Mouse (Mus musculus): ENCODE measurements around the gene Hypk. TPM values are rescaled to one million over a fixed set of nuclear protein-coding genes. Genes with fewer than 3 reads are reported as not detected.

Hypk gene
- polyA plus RNA-seq (2014; fragmentation: Illumina TruSeq; extraction: RNeasy Lipid Tissue Mini Kit (QIAGEN cat#74804); ENCODE audit: low read depth, low replicate concordance), result 45.5 TPM

DNA sequence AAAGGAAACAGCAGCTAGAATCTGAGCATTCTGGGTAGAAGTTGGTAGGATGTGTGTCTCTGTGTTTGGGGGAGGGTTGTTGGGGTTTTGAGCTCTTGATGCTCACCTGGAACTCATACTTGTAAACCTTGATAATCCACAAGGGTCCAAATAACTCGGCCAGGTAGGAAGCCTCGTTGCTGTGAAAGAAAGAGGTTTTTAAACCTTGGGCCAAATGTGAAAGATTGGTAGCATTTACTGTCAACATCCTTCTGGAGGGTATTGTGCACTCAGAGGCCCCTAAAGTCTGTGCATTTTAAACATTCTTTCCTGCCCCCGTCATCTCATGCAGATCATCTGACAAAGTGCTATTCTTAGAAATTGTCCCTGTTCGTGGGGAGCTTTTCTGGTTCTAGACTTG, at the start of gene Hypk:
TSS of gene Hypk (plus strand) at position 301 of the 400 bp plus-strand sequence.

DNA sequence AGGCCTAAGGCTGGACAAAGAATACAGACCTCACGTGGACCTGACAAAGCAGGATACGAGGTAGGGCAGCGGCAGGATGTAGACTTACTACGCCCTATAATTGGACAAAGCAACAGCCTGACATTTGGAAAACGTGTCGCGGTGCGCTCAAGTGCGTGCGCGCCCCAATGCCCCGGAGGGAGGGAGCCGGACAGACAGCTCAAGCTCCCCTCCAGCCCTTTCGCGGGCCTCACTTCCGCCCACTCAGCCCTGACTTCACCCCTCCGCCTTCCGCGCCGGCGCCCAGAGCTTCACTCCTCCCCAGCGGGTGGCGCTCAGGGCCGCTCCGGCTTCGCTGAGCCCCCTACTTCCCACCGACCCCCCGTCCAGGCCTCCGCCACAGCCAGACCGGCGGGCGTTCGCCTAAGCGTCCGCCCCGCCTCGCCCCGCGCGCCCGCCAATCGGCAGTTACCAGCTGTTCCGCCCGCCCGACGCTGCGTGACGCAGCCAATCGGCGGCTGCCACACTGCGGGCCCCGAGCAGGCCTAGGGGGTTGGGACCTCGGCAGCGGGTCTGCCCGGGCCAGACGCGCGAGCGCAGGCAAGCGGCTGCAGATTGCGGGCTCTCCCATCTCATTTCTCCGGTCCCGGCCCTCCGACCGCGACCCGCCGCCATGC, 39.6 kb upstream of the Hypk start, which contains the start of the genes Pdia3 and Catsper2:
TSS of gene Pdia3 (plus strand) at position 389 of the 656 bp plus-strand sequence.
TSS of gene Catsper2 (minus strand) at position 406 of the 656 bp plus-strand sequence.

DNA sequence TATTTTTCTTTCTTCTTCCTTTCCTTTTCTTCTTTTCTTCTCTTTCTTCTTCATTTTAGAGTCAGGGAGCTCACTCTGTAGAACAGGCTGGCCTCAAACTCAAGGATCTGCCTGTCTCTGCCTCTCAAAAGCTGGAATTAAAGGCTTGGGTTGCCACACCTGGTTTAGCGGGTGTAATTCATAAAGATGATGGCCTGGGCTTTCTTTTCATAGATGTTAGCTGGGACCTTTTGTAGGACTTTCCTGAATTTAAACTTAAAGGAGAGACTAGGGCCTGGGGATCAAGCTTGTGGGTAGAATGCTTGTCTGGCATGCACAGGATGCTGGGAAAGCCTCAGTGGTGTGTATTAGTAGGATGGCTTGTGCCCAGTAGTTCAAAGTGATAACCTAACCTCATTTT, 8.9 kb upstream of the Hypk start, which contains the start of gene Ell3:
TSS of gene Ell3 (minus strand) at position 101 of the 400 bp plus-strand sequence.

DNA sequence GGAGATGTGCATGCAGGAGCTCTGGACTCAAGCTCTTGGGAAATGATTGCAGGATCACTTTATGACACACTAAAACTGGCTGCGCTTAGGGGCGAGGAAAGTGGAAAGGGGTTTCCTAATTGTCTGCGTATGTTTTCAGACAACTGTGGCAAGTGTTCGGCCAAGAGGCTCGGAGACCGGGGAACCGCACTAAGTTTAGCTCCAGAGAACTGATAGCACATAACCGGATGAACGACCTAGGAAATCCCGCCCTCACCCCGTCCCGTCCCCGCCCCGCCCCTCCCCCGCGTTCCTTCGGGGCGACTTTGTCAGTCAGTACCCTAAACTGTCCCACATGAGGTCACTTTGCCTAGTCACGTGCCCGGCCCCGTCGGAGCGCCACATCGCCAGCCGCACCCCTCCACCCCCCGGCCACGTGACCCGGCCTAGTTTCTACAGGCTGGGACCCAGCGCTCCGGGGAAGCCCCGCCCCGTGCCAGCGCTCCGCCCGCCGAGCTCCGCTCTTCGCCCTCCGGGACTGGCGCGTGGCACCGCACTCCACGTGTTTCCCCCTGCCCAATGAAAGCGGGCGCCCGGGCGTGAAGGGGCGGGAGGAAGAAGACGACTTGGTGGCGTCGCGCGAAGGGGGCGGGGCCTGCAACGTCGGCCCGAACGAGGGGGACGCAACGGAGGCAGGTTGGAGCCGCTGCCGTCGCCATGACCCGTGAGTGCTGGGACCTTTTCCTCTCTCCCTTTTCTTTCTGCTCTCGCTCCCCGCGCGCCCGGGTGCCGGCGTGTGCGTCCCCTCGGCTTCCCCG, 4.2 kb upstream of the Hypk start, which contains the start of gene Serf2:
TSS of gene Serf2 (plus strand) at position 457 of the 797 bp plus-strand sequence.

DNA sequence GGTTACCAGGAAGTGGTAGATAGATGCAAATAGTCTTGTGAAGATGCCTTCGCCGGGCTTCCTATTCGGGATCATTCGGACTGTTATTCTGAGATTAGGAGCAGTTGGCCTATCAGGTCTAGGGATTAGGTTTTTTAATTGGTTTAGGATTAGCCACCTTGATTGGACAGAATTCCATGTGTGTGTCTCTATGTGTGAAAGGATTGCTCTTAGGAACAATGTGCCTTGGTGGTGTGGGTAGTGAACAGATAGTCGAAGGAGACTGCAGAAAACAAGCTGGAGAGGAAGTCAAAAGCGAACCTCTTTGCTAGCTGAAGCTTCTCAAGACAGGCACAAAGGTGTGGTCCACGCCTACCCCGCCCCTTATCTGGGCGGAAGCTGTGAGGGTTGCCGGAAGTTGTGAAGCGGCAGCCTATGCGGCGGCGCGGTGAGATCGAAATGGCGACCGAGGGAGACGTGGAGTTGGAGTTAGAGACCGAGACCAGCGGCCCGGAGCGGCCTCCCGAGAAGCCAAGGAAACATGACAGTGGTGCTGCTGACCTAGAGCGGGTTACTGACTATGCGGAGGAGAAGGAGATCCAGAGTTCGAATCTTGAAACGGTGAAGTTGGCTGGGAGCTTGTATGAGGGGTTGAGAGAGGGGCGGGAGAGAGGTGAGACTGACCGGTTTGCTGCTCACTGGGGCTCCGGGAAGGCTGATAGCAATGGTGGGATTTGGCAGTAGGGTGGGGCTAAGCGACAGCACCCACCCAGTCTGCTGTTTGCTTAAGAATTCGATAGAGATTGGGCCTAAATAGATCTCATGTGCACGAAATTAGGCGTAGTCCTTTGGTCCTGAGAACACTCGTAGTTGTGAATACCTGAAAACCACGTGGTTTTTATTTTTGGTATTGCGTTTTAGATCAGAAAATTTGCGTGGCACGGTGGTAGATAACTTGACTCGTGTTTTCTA, 3.9 kb downstream of the Hypk start, which contains the start of gene Serinc4:
TSS of gene Serinc4 (minus strand) at position 90 of the 951 bp plus-strand sequence.

DNA sequence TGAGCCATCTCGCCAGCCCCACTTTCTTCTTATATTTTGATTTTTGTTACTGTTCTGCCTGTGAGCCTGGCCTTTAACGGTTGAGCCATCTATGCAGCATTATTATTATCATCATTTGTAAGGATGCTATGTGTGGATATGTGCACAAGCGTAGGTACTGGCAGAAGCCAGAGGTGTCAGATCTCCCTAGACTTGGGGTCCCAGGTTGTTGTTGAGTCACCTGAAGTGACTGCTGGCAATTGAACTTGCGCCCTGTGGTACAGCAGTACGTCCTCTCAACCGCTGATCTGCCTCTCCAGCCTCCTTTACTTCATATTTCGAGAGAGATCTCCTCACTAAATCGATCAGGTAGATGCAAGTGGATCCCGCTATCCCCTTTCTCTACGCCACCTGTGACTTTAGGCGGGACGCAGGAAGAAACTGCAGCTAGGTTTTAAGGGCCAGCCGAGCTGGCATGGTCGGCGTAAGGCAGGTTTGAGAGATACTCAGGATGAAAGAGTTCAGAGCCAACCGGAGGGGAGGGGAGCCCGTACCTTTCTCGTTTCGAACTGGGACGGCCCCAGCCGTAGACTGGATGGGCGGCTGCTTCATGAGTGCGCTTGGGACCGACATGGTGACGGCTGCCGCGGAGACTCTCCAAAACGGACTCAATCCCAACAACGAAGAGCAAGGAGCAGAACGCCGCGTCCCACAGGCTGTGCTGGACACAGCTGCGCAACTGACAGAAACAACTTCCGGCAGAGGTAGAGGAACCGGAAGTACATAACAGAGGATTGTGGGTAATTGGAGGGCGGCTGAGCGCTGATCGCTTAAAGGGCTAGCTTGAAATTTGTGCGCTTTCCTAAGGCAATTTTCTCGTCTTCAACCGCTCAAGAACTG, 20.4 kb downstream of the Hypk start, which contains the start of gene Mfap1b:
TSS of gene Mfap1b (minus strand) at position 767 of the 879 bp plus-strand sequence.

DNA sequence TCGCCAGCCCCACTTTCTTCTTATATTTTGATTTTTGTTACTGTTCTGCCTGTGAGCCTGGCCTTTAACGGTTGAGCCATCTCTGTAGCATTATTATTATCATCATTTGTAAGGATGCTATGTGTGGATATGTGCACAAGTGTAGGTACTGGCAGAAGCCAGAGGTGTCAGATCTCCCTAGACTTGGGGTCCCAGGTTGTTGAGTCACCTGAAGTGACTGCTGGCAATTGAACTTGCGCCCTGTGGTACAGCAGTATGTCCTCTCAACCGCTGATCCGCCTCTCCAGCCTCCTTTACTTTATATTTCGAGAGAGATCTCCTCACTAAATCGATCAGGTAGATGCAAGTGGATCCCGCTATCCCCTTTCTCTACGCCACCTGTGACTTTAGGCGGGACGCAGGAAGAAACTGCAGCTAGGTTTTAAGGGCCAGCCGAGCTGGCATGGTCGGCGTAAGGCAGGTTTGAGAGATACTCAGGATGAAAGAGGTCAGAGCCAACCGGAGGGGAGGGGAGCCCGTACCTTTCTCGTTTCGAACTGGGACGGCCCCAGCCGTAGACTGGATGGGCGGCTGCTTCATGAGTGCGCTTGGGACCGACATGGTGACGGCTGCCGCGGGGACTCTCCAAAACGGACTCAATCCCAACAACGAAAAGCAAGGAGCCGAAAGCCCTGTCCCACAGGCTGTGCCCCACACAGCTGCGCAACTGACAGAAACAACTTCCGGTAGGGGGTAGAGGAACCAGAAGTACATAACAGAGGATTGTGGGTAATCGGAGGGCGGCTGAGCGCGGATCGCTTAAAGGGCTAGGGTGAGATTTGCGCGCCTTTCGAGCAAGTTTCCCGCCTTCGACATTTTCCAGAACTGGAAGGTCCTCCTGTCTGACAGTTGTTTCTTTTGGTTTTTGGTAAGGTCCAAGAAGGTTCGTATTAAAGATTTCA, 53.1 kb downstream of the Hypk start, which contains the start of the genes Mfap1a and Wdr76:
TSS of gene Mfap1a (minus strand) at position 724 of the 941 bp plus-strand sequence.
TSS of gene Wdr76 (plus strand) at position 782 of the 941 bp plus-strand sequence.

Other genes with a start within 250 kb of the Hypk start
- gene Trp53bp1, start 181.9 kb upstream of the Hypk start, polyA plus RNA-seq (2014; fragmentation: Illumina TruSeq; extraction: RNeasy Lipid Tissue Mini Kit (QIAGEN cat#74804); ENCODE audit: low read depth, low replicate concordance), result 25.2 TPM
- gene Map1a, start 163.7 kb upstream of the Hypk start, polyA plus RNA-seq (2014; fragmentation: Illumina TruSeq; extraction: RNeasy Lipid Tissue Mini Kit (QIAGEN cat#74804); ENCODE audit: low read depth, low replicate concordance), result 1.2 TPM
- gene Ppip5k1, start 97.9 kb upstream of the Hypk start, polyA plus RNA-seq (2014; fragmentation: Illumina TruSeq; extraction: RNeasy Lipid Tissue Mini Kit (QIAGEN cat#74804); ENCODE audit: low read depth, low replicate concordance), result 9.6 TPM
- gene Ckmt1, start 95.6 kb upstream of the Hypk start, polyA plus RNA-seq (2014; fragmentation: Illumina TruSeq; extraction: RNeasy Lipid Tissue Mini Kit (QIAGEN cat#74804); ENCODE audit: low read depth, low replicate concordance), result 1.8 TPM
- not detected for gene Strc, start 66.1 kb upstream of the Hypk start, polyA plus RNA-seq (2014; fragmentation: Illumina TruSeq; extraction: RNeasy Lipid Tissue Mini Kit (QIAGEN cat#74804); ENCODE audit: low read depth, low replicate concordance)
- gene Pdia3, start 39.5 kb upstream of the Hypk start, polyA plus RNA-seq (2014; fragmentation: Illumina TruSeq; extraction: RNeasy Lipid Tissue Mini Kit (QIAGEN cat#74804); ENCODE audit: low read depth, low replicate concordance), result 1,612 TPM
- gene Catsper2, start 39.5 kb upstream of the Hypk start, polyA plus RNA-seq (2014; fragmentation: Illumina TruSeq; extraction: RNeasy Lipid Tissue Mini Kit (QIAGEN cat#74804); ENCODE audit: low read depth, low replicate concordance), result 1.4 TPM
- gene Ell3, start 9.0 kb upstream of the Hypk start, polyA plus RNA-seq (2014; fragmentation: Illumina TruSeq; extraction: RNeasy Lipid Tissue Mini Kit (QIAGEN cat#74804); ENCODE audit: low read depth, low replicate concordance), result 0.82 TPM
- gene Serf2, start 4.1 kb upstream of the Hypk start, polyA plus RNA-seq (2014; fragmentation: Illumina TruSeq; extraction: RNeasy Lipid Tissue Mini Kit (QIAGEN cat#74804); ENCODE audit: low read depth, low replicate concordance), result 98.5 TPM
- gene Serinc4, start 3.5 kb downstream of the Hypk start, polyA plus RNA-seq (2014; fragmentation: Illumina TruSeq; extraction: RNeasy Lipid Tissue Mini Kit (QIAGEN cat#74804); ENCODE audit: low read depth, low replicate concordance), result not detected
- 80.1 TPM for gene Mfap1b, start 20.8 kb downstream of the Hypk start, polyA plus RNA-seq (2014; fragmentation: Illumina TruSeq; extraction: RNeasy Lipid Tissue Mini Kit (QIAGEN cat#74804); ENCODE audit: low read depth, low replicate concordance)
- gene Mfap1a, start 53.4 kb downstream of the Hypk start, polyA plus RNA-seq (2014; fragmentation: Illumina TruSeq; extraction: RNeasy Lipid Tissue Mini Kit (QIAGEN cat#74804); ENCODE audit: low read depth, low replicate concordance), result 93.0 TPM
- gene Wdr76, start 53.4 kb downstream of the Hypk start, polyA plus RNA-seq (2014; fragmentation: Illumina TruSeq; extraction: RNeasy Lipid Tissue Mini Kit (QIAGEN cat#74804); ENCODE audit: low read depth, low replicate concordance), result 6.3 TPM

Measured in adrenal gland, adult 10 weeks (tissue).